Comparison of ENCODE assay signal across 20 mouse cellular contexts in the genomic region with DNA sequence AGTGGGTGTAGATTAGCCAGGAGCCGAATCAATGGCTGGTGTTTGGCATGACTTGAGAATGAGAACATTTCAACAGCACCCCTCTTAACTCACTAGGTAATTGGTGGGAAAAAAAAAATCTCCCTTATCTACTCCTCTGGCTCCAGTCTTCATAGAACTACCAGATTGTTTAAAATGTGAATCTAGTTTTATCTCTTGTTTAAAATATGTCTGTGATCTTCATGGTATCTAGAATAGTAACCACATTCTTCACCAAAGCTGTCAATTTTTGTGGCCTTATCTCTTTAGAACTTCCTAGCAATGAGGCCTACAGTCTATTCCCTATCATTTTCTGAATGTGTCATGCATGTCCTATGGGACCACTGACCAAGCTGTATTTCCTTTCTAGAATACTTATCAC.
DNase-seq lines count a peak whose midpoint lies in the region; ATAC-seq and TF ChIP-seq lines count a peak whose summit lies in the region.
"Had no signal": no experiment of that assay in that cellular context is flagged by ENCODE, and none has a peak within 500 bp of the region (broad histone marks: within the 10 kb centered on the region; RNA-seq: fewer than 3 reads in every experiment).

No protein-coding gene starts in this region.

- peak overlapping the region; percentile 66 for H3K27ac ChIP-seq in macrophage
- no peak overlapping the region for H3K27ac ChIP-seq in liver, embryonic 11.5 days (ENCODE audit: low read depth, low read length)
- H3K27ac ChIP-seq: embryonic facial prominence, embryonic 10.5 days; embryonic facial prominence, embryonic 12.5 days; forebrain, embryonic 13.5 days; forebrain, embryonic 15.5 days had no signal

- 88% methylated on average over 1 of the region's 1 CpGs for WGBS in macrophage (ENCODE audit: missing documents)
- 44% methylated on average over 1 of the region's 1 CpGs for WGBS in liver, embryonic 11.5 days

- peak; percentile 14 for DNase-seq in 416B (ENCODE audit: low read depth)
- DNase-seq in G1E (ENCODE audit: low spot score): no peak
- DNase-seq in liver, embryonic 11.5 days (ENCODE audit: low spot score): no peak
- no peak for DNase-seq in left cerebral cortex, postnatal 10 days (ENCODE audit: extremely low spot score in 1 of 2, low spot score in 2 of 2)
- DNase-seq: adrenal gland, adult 2 months; adrenal gland, postnatal 10 days; adrenal gland, postnatal 25 days; cerebellum, adult 11 months; cerebellum, adult 18-20 months; cerebellum, adult 8-10 months; cerebellum, adult 9-11 months; cerebellum, postnatal 25 days; forebrain, postnatal 0 days had no signal

- no peak for TF ChIP-seq CTCF in G1E (IDR thresholded peaks at IDR 0.05; ENCODE audit: low read depth, low read length)

- H3K4me3 ChIP-seq in G1E (ENCODE audit: low read depth, low read length) (no peak overlapping the region), macrophage (ENCODE audit: inconsistent target) (no peak overlapping the region)
- H3K4me3 ChIP-seq in liver, embryonic 11.5 days (ENCODE audit: low read depth, low read length): no peak overlapping the region
- H3K4me3 ChIP-seq: embryonic facial prominence, embryonic 10.5 days; embryonic facial prominence, embryonic 12.5 days; forebrain, embryonic 13.5 days; forebrain, embryonic 15.5 days had no signal

- H3K36me3 ChIP-seq in G1E (replicated peaks) (no peaks in the 10 kb centered on the region), macrophage (ENCODE audit: inconsistent target) (no peaks in the 10 kb centered on the region)
- no peaks in the 10 kb centered on the region for H3K36me3 ChIP-seq in liver, embryonic 11.5 days (ENCODE audit: control insufficient read depth, insufficient read depth, low read length)
- H3K36me3 ChIP-seq: embryonic facial prominence, embryonic 10.5 days; embryonic facial prominence, embryonic 12.5 days; forebrain, embryonic 15.5 days had no signal

- peak; percentile 46 for ATAC-seq in G1E (ENCODE audit: extremely low read depth, insufficient number of reproducible peaks, low FRiP score, poor library complexity, severe bottlenecking)
- ATAC-seq in liver, embryonic 11.5 days (replicated peaks; ENCODE audit: low FRiP score): no peak
- ATAC-seq: activated CD4-positive, CD25-positive, alpha-beta regulatory T cell, adult 4 months; forebrain, embryonic 13.5 days; forebrain, embryonic 15.5 days; forebrain, postnatal 0 days had no signal

- peaks cover 3% of the 10 kb centered on the region; the same call in 1 of the 2 replicates for H3K27me3 ChIP-seq in G1E (ENCODE audit: insufficient read depth, low read length)
- no peaks in the 10 kb centered on the region for H3K27me3 ChIP-seq in liver, embryonic 11.5 days (replicated peaks; ENCODE audit: control insufficient read depth, insufficient read depth, low read length)
- H3K27me3 ChIP-seq: embryonic facial prominence, embryonic 12.5 days; forebrain, embryonic 13.5 days; forebrain, embryonic 15.5 days; Patski had no signal

- H3K4me2 ChIP-seq in liver, embryonic 11.5 days: no peak overlapping the region
- H3K4me2 ChIP-seq: embryonic facial prominence, embryonic 12.5 days; forebrain, embryonic 13.5 days; forebrain, embryonic 15.5 days had no signal

- no peak overlapping the region for H3K9ac ChIP-seq in liver, embryonic 11.5 days (ENCODE audit: low read depth, low read length)
- H3K9ac ChIP-seq: embryonic facial prominence, embryonic 12.5 days; forebrain, embryonic 13.5 days; forebrain, embryonic 15.5 days; forebrain, postnatal 0 days had no signal

- intact Hi-C loops in left cerebral cortex, postnatal 10 days (cut with DNase I): no loop called here

- no peaks in the 10 kb centered on the region for H3K79me2 ChIP-seq in macrophage (ENCODE audit: inconsistent target)

- H3K4me1 ChIP-seq in G1E (ENCODE audit: insufficient read depth, low read depth, low read length): peaks cover 33% of the 10 kb centered on the region
- no peaks in the 10 kb centered on the region for H3K4me1 ChIP-seq in liver, embryonic 11.5 days (replicated peaks; ENCODE audit: control insufficient read depth, insufficient read depth, low read length)
- H3K4me1 ChIP-seq: embryonic facial prominence, embryonic 12.5 days; forebrain, embryonic 13.5 days; forebrain, embryonic 15.5 days had no signal

- H3K9me3 ChIP-seq in G1E (replicated peaks): 0 out of 2 replicates have a peak, but pooled peaks cover 2% of the 10 kb centered on the region
- H3K9me3 ChIP-seq in liver, embryonic 11.5 days (ENCODE audit: control insufficient read depth, low read length): no peaks in the 10 kb centered on the region
- H3K9me3 ChIP-seq: embryonic facial prominence, embryonic 10.5 days; embryonic facial prominence, embryonic 12.5 days; forebrain, embryonic 13.5 days; forebrain, embryonic 15.5 days had no signal
